Mouse (Mus musculus) brain, adult 2 months (tissue): ENCODE measurements around the gene Dnali1.

Experiments used
- DNase-seq: peaks from one replicate; pipeline ENCODE4 v3.0.0; 2011; ENCODE audit warnings: low read depth, low spot score

Gene Dnali1

DNA sequence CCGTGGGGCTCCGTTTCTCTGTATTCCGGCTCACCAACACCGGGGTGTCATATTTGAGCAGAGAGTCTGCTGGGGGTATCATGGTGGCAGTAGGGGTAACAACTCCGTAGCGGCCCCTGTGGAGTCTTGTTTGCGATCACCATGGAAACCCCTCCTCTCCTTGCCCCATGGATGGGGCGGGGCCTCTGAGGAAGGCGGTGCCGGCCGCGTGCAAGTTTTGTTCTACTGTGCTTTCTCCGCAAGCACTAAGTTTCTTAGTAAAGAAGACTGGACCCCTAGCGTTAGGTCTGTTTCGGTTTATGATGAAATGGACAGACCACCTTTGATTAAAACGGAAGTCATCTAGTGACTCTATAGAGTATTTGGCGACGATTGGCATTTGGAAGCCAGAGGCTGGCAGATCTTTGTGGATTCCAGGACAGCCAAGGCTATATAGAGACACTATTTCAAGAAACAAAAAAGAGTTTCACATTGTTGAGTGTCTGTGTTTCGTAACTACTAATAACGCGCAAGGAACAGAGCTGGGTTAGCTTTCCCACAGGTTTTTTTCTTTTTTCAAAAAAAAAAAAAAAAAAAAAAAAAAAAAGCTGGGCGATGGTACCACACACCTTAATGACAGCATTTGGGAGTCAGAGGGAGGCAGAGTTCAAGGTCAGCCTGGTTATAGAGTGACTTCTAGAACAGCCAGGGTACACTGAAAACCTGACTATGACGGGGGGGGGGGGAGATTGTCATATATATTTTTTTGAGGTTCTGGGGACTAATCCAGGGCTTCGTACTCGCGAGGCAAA is at the start of gene Dnali1:
Gene Dnali1, minus strand, starts transcription at position 187 of the 791 bp plus-strand sequence.
- DNase-seq = peak; percentile 56

DNA sequence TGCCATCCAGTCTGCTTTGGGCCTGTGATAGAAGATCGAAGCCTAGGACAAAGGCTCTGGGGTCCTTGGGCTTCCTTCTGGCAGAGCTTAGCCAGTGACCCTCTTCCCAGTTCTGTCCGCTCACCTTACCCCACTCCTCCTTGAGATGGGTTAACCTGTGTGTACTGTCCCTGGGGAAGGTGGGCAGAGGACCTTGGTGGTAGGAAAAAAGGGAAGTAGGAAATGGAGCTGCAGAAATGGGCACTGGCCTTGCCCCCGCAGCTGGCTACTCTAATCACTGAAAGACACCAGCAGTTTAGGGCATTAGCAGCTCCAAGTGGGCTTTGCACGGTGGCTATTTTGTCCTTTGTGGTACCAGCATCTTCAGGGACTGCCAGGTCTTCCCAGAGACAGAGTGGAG is 49.6 kb upstream of the Dnali1 start:
- DNase-seq = no peak

DNA sequence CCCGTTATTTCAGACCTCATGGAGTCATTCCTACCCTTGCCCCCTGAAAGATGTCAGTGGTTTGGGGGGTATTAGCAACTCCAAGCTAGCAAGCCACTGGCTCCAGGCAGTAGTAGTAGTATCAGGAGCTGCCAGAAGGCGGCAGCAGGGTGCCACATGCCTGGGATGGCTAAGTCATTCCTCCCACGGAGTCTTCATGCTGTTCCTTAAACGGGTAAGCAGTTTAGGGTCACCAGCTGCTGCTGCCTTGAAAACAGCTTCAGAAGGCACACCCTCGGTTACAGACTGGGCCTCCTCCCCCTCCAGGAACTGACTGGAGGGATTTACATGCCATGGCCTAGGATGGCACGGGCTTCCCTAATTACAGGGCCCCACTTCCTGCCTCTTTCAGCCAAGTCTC is 49.1 kb upstream of the Dnali1 start:
- DNase-seq = peak; percentile 93

DNA sequence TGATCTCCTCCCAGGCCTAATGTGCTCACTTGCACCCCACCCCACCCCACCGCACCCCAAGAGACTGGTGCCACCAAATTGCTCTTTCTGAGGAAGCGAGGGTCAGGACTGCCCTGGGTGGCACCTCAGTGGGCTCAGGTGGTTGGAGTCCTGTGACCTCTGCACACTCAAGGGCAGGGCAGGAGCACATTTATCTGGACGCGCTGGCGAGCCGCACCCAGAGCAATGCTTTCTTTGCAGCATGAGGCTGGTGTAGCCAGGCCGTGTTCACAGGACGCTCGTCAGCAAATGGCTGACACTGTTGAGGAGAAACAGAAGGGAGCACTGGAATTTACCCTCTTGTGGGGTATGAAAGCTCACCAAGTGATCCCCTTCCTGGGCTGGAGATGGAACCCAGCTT is 39.9 kb upstream of the Dnali1 start:
- DNase-seq = no peak

DNA sequence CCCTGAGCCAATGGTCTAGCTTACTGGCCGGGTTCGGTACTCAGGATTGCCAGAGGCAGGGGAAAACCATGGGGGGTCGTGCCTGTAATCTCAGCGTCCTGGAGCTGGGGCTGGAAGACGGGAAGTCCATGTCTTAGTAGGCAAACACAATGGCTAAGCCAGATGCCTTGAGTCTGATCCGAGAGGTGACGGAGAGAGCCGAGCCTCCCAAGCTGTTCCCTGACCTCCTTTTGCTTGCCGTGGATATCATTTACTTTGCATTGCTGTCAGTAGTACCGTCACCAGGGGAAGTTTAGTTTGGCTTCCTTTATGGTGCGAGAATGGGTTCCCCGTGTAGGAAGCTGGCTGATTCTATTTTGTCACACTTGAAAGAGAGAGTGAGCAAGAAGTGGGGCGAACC is 35.8 kb upstream of the Dnali1 start:
- peak; percentile 56 for DNase-seq

DNA sequence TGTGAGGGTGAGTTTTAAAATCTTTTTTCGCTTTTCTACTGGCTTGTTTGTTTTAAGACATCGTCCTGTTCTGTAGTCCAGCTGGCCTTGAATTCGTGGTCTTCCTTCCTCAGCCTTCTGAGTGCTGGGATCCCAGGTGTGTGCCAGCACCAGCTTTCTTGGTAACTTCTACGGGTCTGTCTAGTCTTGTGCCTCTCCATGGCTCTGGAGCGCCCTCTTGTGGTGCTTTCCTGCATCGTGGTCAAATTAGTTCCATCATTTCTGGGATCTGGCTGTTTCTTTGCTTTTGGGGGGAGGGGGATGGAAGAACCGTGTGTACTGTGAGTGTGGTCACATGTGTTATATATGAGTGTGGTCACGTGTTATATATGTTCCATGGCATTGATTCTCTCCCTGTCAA is 34.0 kb upstream of the Dnali1 start:
- DNase-seq = peak; percentile 86

DNA sequence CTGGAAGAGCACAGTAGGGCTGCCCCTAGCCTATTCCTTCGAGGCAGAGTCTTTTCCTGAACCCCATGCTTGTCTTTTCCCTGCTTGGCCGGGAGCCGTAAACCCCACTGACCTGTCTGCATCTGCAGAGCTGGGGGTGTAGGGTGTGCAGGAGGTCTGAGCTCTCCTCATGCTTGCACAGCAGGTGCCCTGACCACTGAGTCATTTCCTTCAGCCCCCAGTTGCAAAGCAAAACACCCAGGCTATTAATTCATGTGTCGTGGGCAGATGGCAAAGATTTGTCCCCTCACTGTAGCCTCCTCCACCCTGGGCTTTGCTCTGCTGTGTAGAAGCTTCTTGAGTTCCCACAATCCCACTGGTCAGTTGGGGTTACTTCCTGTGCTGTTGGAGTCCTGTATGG is 31.9 kb upstream of the Dnali1 start:
- DNase-seq = no peak

DNA sequence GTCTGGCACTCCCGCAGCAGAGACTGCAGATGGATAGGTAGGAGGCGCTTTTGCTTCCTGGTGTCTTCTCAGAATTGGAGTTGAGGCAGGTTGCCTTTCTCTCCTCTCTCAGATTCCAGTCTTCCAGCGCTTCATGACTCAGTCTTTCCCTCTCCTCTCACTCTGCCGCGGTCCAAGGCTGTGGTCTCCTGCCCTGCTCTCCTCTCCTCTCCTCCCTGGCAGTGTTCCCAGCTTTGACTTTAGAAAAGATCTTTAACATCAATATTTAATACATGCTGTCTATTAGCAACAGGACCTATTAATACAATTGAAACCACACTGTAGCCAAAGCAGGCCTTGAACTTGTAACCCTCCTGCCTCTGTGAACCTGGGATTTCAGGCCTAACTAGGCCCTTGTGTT is 30.6 kb upstream of the Dnali1 start:
- DNase-seq = no peak

DNA sequence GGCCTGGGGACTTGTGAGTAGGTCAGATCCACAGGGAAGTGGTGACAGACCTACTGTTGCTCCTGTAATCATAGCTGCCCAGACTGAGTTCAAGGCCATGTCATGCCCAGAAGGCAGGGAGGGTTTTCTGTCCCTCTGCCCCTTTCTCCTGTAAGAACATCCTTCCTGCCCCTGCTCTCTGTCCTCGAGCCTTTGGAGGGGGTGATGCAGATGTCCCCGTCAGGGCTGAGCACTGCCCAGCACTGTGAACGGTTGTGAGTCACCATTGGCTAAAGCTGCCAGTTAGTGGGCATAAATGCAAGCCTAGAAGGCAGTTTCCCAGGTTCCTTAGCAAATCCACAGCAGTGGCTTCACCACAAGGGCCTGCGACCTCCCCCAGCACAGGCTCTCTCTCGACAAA is 27.5 kb upstream of the Dnali1 start:
- peak; percentile 43 for DNase-seq

DNA sequence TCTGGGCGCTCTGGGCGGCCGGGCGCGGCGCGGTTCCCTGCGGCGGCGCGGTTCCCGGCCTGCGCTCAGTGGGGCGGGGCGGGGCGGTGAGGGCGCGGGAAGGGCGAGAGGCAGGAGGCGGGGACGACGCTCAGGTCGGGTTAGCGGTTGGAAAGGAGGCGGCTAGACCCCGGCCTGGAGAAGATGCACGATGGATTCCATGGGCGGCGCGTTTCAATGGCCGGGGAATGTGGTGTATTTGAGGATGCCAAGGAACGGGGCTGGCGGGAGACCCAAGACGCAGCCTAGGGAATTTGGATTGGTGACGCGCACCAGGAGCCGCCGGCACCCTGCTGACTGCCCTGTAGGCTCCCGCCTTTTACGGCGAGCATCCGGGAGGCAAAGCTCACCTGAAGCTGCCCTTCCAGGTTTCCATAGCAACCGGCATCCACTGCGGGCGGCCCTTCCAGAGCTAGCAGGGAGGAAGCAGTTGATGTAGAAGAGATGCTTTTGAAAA is 19.9 kb upstream of the Dnali1 start:
- peak; percentile 92 for DNase-seq

DNA sequence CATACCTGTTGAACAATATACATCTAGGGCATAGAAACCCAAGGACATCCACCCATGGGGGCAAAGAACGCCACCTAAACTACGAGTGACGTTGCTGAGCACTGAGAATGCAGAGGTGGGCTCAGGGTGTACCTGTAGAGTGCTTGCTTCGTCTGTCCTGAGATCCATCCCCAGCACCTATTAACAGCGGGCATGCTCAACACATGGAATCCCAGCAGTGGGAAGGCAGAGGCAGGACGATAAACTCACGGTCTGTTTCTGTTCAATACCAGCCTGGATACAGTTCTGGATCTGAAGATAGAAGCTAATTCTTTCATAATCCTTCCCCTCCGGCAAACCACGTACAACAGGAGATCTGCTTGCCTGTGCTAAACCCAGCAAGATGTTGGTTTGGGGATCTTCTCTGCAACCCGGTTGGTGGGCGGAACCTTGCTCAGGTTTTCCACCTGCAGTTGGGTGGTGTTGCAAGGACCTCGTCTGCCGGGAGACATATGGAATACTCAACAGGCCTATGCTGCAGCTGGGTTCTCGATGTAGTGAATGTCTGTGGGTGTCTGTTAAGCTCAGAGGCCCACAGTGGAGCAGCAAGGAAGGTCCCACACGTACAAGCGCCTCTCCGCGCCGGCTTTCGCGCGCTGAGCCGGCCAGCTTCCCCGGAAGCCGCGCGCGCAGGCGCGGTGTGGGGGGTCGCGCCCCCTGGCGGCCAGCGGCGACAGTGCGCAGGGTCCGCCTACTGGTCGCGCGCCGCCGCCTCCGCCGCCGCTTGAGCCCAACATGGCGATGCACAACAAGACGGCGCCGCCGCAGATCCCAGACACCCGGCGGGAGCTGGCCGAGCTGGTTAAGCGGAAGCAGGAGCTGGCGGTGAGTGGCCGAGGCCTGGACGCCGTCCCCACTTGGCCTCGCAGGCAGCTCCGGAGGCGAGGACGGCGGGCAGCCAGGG is 19.2 kb upstream of the Dnali1 start, which contains the start of gene Meaf6:
Gene Meaf6, plus strand, starts transcription at position 732 of the 943 bp plus-strand sequence.
- DNase-seq = peak; percentile 92

DNA sequence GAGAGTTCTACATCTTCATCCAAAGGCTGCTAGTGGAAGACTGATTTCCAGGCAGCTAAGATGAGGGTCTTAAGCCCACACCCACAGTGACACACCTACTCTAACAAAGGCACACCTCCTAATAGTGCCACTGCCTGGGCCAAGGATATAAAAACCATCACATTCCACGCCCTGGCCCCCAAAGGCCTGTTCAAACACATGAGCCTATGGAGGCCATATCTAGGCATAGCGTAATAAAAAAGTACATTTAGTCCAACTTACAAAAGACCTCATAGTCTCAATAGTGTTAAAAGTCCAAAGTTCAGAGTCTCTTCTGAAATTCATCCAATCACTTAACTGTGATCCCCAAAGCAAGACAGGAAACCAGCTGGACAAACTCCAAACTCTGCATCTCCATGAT is 13.2 kb upstream of the Dnali1 start:
- DNase-seq = no peak

DNA sequence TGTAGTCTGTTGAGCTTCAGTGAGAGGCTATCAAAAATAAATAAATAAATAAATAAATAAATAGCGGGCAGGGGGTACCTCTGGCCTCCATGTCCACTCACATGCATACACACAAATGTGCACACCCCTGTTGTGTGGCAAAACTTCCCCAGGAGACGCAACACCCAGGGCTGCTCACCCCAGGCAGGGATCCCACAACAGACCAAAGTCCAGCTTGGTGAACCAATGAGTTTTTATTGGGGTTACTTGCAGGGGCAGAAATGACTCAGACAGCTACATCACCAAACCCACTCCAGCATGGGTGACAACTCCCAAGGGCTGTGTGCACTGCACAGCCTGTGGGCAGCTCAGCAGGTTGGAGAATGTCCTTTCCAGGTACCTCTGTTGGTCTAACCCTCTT is 12.2 kb upstream of the Dnali1 start:
- no peak for DNase-seq

DNA sequence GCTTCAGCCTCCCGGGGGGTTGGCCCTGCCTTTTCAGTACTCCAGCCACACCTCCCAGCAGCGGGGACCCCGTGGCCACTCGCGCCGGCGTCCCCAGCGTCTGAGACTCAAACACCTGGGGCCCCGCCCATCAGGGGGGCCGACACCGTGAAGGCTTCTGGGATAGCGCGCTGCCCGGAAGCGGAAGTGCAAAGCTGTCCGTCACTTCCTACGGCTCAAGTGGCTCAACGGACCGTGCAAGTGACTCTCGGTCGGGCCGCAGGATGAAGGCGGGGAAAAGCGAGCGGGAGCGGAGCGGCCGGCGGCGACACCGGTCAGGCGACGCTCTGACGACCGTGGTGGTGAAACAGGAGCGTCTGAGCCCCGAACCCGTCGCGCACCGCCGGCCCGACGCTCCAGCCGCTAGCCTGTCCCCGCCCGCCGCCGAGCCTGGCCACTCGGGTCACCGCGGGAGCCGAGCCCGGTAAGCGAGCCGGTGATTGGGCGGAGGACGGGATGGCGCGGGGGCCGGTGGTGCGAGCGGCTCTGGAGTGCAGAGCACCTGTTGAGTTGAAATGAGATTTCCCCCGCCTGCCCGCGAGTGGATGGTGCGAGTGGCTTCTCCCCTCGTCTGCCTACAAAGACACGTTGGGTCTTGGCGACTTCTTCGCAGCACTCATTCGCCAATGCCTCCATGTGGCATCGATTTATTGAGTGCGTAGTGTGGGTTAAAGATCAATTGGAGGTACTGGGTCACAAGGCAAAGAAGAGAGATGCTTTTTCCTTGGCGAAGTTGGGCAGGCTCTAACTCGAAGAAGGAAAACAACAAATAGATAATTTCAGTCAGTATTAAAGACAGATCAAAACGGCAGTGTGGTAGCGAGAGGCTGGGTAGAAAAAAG is 1.2 kb upstream of the Dnali1 start, which contains the start of gene Snip1:
Gene Snip1, plus strand, starts transcription at position 183 of the 881 bp plus-strand sequence.
- DNase-seq = peak; percentile 97

DNA sequence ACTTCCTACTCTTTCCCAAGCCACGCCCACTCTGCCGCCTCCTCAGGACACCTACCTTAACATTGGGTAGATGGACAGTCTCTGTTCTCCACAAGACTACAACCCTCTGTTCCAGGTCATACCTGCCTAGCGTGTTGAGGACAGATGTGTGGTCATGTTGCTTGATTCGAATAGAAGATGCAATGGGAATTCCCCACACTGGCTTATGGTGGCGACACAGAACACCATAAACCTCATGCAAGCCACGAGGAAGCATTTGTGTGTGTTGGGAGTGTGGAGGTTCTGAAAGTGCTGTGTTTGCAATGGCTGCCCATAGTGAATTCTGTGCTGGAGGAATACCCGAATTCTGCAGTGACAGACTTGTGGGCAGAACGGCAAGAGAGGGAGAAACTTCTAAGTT is 1.7 kb downstream of the Dnali1 start:
- DNase-seq = no peak

DNA sequence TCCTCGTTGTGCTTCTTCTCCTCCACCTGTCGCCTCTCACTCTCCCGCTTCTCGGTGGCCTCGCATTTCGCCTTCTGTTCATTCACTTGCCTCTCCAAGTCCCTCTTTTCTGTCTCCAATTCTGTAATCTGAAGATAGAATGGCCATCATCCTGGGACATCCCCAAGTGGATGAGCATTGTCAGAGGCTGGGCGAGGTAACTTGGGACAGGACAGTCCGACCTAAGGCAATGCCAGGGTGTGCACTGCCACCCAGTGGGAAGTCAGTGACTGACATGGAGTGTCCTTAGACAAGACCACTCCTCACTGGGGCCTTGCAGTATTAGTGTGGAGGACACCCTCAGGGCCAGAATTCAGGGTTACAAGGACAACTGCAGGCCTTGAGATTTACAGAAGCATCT is 6.5 kb downstream of the Dnali1 start:
- peak; percentile 72 for DNase-seq

DNA sequence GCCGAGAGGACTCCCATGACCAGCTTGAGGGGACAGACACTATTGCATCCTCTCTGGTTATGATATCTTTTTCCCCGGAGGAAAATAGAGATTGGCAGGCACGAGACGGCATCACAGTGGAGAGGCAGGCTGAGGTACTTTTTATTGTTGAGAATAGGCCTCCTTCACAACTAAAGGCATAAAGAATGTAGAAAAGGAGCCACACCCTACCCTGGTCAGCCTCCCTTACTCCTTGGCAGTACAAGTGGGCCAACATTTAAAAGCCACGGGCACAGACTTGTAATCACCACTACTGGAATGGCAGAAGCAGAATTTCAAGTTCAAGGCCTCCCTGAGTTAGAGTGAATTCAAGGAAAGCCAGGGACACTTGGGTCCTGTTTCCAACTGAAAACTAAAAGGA is 7.5 kb downstream of the Dnali1 start:
- no peak for DNase-seq

DNA sequence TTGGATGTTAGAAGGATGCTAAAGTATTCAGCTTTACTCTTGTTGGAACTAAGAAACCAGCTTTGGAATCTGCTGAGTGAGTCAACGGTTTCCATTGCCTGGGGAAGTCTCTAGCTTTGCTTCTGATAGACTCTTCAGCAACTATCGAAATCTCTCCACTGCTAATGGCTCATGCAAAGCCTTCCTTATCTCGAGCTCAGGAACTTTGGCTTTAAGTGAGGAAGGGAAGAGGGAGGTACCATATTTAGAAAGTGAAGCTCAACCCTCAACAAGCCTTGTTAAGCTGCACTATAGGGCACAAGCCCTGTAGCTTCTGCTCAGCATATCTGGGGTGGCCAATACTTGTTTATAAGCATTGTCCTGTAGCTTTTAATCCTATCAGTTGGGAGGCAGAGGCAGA is 8.2 kb downstream of the Dnali1 start:
- no peak for DNase-seq

DNA sequence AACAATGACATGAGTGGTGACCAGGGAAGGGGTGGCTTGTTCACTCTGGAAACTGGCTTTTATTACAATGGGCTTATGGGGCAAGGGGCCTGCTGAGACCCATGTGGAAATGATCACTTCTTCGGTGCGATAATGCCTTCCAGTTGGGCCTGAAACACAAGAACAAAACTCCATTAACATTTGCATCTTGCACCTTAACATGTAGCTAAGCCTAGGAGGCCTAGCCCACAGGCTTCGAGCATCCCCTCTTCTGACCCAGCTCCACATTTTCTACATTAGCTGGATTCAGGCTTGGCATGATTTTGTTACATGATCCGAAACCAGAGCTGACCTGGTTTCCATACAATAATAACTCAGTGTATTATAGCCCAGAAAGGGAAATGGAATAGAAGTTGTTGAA is 9.0 kb downstream of the Dnali1 start:
- no peak for DNase-seq

DNA sequence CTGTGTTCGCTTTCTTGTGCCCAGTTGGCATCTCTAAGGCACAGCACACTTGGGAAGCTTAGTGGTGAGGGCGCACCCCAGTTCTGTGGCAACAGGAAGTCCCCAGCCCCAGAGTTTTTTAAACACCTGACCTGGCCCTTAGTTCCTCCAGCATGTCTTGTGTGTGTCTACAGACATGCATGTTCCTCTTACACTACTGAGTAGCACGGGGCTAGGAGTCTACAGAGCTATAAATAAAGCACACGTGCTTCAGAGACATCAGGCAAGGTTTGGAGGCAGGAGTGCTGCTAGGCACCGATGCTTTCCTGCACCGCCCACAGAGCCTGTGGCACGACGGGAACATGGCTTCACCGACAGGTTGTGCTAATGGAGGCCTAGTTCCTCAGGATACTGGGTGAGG is 10.1 kb downstream of the Dnali1 start:
- peak; percentile 64 for DNase-seq

DNA sequence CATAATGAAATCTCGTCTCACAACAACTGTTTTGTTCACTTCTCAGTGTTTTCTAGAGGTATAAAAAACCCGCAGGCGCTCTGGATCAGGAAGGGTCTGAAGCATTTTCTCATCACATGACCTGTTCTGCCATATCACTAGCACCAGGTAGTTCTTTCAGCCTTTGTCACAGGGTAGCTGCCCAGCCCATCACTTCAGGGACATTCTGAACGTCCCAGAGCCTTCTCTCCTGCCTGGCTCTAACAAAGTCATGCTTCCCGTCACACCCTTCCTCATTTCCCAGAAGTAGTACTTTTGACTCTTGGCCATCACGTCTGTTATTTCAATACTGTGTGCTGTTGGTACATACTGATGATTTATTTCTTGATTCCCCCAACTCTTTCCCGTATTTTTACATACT is 21.0 kb downstream of the Dnali1 start:
- DNase-seq = no peak
